Mouse (Mus musculus): ENCODE measurements around the gene Apol10b.

- TF ChIP-seq POLR2A (IDR thresholded peaks at IDR 0.05; ENCODE audit: low read depth, low read length): no peak
- no peak for TF ChIP-seq CTCF (IDR thresholded peaks at IDR 0.05; ENCODE audit: extremely low read depth, insufficient read depth, insufficient read length, insufficient replicate concordance)
Measured at GRCm38 (mm10) chr15:77579311-77579710, 16.6 kb downstream of the Apol10b start.

All from spleen, adult 2 months (tissue).